Mouse (Mus musculus): ENCODE data around the gene 1700020N01Rik. TPM values are rescaled to one million over a fixed set of nuclear protein-coding genes. Genes with fewer than 3 reads are reported as not detected.

The 1700020N01Rik gene
- polyA plus RNA-seq, 1 experiment from 2014 or later = not detected

DNA sequence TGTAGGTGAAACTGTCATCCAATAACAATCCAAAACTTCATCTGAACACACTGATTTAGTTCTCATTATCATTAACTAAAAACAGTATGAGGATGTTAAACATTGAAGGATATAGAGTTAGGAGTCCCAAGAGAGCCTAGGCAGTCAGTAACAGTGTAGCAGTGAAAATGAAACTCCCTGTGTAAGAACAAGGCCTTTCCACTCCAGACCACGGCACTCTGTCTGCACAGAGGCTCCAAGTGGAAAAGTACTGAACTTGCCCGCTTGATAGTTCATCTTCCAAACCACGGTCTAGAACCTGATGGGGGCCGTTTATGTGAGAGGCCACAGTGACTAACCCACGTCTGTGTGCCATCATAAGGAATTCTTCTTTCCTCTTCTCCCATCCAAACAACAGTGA lies 77.2 kb downstream of the 1700020N01Rik start:
- Histone ChIP-seq H3K27me3 (ENCODE audit: control insufficient read depth, insufficient read depth, low read length) (no peaks in the 10 kb centered on the region), H3K36me3 (ENCODE audit: control insufficient read depth, insufficient read depth, low read length) (no peaks in the 10 kb centered on the region), H3K4me3 (ENCODE audit: low read length) (no peak overlapping the region), H3K4me1 (ENCODE audit: control insufficient read depth, insufficient read depth, low read length) (no peaks in the 10 kb centered on the region; the same call in 1 of the 2 replicates), H3K4me2 (replicated peaks; ENCODE audit: low read depth, low read length) (no peak overlapping the region), H3K9ac (ENCODE audit: low read depth, low read length) (no peak overlapping the region), H3K27ac (ENCODE audit: low read depth, low read length) (peak overlapping the region; percentile 61; the same call in 1 of the 2 replicates), H3K9me3 (ENCODE audit: control insufficient read depth, low read length) (no peaks in the 10 kb centered on the region)
- no peak for ATAC-seq (ENCODE audit: low FRiP score, low TSS enrichment)
- 66% methylated on average over 5 of the region's 5 CpGs for WGBS

Other genes with a start within 250 kb of the 1700020N01Rik start
- gene Aldh8a1, start 215.9 kb upstream of the 1700020N01Rik start, polyA plus RNA-seq (2014; fragmentation: Nextera tagmentation; extraction: Ambion mirVana) = 0.30 and 0.72 TPM in 2 replicates

Measured in kidney, embryonic 14.5 days (tissue).